Mouse (Mus musculus) cerebellum, adult 2 months (tissue): ENCODE data around the gene Hnrnpul2. TPM values are rescaled to one million over a fixed set of nuclear protein-coding genes. Genes with fewer than 3 reads are reported as not detected.
A peak's percentile ranks its signal among the peaks of the same experiment; 100 is the strongest.

Experiments
- DNase-seq, 2 experiments: peaks; one replicate each; pipeline ENCODE4 v3.0.0; 2021
- H3K27ac ChIP-seq: fragments of 200-500 bp; 2 replicates; pipeline ENCODE4 v1.5.1; 2012; ENCODE audit warnings: low read length, control low read depth, inconsistent platforms; ENCODE audit not compliant: insufficient read depth
- H3K27me3 ChIP-seq: fragments of 200-500 bp; 2 replicates; pipeline ENCODE4 v1.6.1; 2012; ENCODE audit warnings: inconsistent platforms, mild to moderate bottlenecking, low read length, moderate library complexity; ENCODE audit not compliant: control insufficient read depth, insufficient read depth
- H3K4me1 ChIP-seq: fragments of 200-500 bp; 2 replicates; pipeline ENCODE4 v1.6.1; 2011; ENCODE audit warnings: low read length; ENCODE audit not compliant: control insufficient read depth, insufficient read depth
- H3K4me3 ChIP-seq: fragments of 200-500 bp; replicated peaks from 2 replicates; pipeline ENCODE3; 2011; ENCODE audit warnings: mild to moderate bottlenecking, low read depth, low read length, control low read depth; ENCODE audit not compliant: insufficient read depth
- CTCF ChIP-seq: fragments of 200-500 bp; IDR thresholded peaks from 2 replicates; pipeline ENCODE4 v1.5.1; 2011; ENCODE audit warnings: low read depth, mild to moderate bottlenecking, control low read depth, low read length, moderate library complexity, borderline replicate concordance; ENCODE audit not compliant: insufficient read depth
- POLR2A ChIP-seq: fragments of 200-500 bp; IDR thresholded peaks from 2 replicates; pipeline ENCODE4 v1.6.1; 2011; ENCODE audit warnings: low read length, control low read depth, borderline replicate concordance; ENCODE audit not compliant: insufficient read depth
- WGBS: fragments of 180-500 bp; shearing (Covaris S2); methylation state at CpG from one replicate; pipeline ENCODE4 v1.1.7; 2018; 5-methylcytosine and 5-hydroxymethylcytosine counted together
- polyA plus RNA-seq: library from polyadenylated mRNA; depleted of rRNA; stranded (reverse); fragments of >200 nt; gene quantifications from 2 replicates; pipeline ENCODE4 v1.2.3, GENCODE M21; 2012

Gene Hnrnpul2
- polyA plus RNA-seq, 1 experiment: 97.7 TPM

- TF ChIP-seq POLR2A: no peak
- TF ChIP-seq CTCF: 0 out of 2 replicates have a peak, but pooled peaks have one; percentile 0
- peak overlapping the region; percentile 78 for H3K4me3 ChIP-seq
- peak; percentile 68 to 70 for DNase-seq
- H3K27me3 ChIP-seq: no peaks in the 10 kb centered on the region
- 3% methylated on average over 15 of the region's 15 CpGs for WGBS
- no peaks in the 10 kb centered on the region for H3K4me1 ChIP-seq
- H3K27ac ChIP-seq: peak overlapping the region; percentile 92
Measured at GRCm38 (mm10) chr19:8838041-8838730, 18.4 kb downstream of the Hnrnpul2 start.

- Histone ChIP-seq H3K27ac (peak within 1 kb of the TSS; percentile 92), H3K4me1 (no peaks in the 10 kb centered on the region), H3K27me3 (no peaks in the 10 kb centered on the region), H3K4me3 (peak within 1 kb of the TSS; percentile 78)
- DNase-seq: peak; percentile 91 to 94
- WGBS: 11% methylated on average over 11 of the region's 11 CpGs
- TF ChIP-seq CTCF (no peak), POLR2A (peak; percentile 79; the same call in 1 of the 2 replicates)
Measured at GRCm38 (mm10) chr19:8839103-8839907, 19.5 kb downstream of the Hnrnpul2 start, which contains the start of gene Gng3. Gene Gng3, minus strand, starts transcription at chr19:8839194.

GRCm38 (mm10) chr19:8839908-8840791 is 20.3 kb downstream of the Hnrnpul2 start:
- TF ChIP-seq POLR2A (peak; percentile 45; the same call in 1 of the 2 replicates), CTCF (no peak)
- H3K4me3 ChIP-seq: peak overlapping the region; percentile 78
- no peaks in the 10 kb centered on the region for H3K4me1 ChIP-seq
- peak; percentile 88 to 89 for DNase-seq
- H3K27me3 ChIP-seq: no peaks in the 10 kb centered on the region
- H3K27ac ChIP-seq: peak overlapping the region; percentile 92
- 3% methylated on average over 29 of the region's 29 CpGs for WGBS

- 46% methylated on average over 7 of the region's 7 CpGs for WGBS
- no peaks in the 10 kb centered on the region for H3K4me1 ChIP-seq
- peak overlapping the region; percentile 78 for H3K4me3 ChIP-seq
- no peak for TF ChIP-seq CTCF
- no peak for TF ChIP-seq POLR2A
- DNase-seq: peak; percentile 35 to 36
- no peaks in the 10 kb centered on the region for H3K27me3 ChIP-seq
- peak overlapping the region; percentile 92 for H3K27ac ChIP-seq
Measured at GRCm38 (mm10) chr19:8841012-8841411, 21.2 kb downstream of the Hnrnpul2 start.

- no peaks in the 10 kb centered on the region for H3K4me1 ChIP-seq
- no peak overlapping the region for H3K4me3 ChIP-seq
- H3K27me3 ChIP-seq: no peaks in the 10 kb centered on the region
- TF ChIP-seq POLR2A (no peak), CTCF (no peak)
- no peak for DNase-seq
- 85% methylated on average over 6 of the region's 6 CpGs for WGBS
- no peak overlapping the region for H3K27ac ChIP-seq
Measured at GRCm38 (mm10) chr19:8842961-8843360, 23.2 kb downstream of the Hnrnpul2 start.

GRCm38 (mm10) chr19:8844371-8845129 is 24.7 kb downstream of the Hnrnpul2 start:
- H3K27ac ChIP-seq: no peak overlapping the region
- no peaks in the 10 kb centered on the region for H3K4me1 ChIP-seq
- 38% methylated on average over 5 of the region's 5 CpGs for WGBS
- no peak overlapping the region for H3K4me3 ChIP-seq
- H3K27me3 ChIP-seq: no peaks in the 10 kb centered on the region
- TF ChIP-seq CTCF (peak; percentile 61; the same call in 1 of the 2 replicates), POLR2A (no peak)
- peak; percentile 69 to 71 for DNase-seq
